Mouse (Mus musculus): Measurements from ENCODE around the gene Cdca3. TPM values are rescaled to one million over a fixed set of nuclear protein-coding genes. Genes with fewer than 3 reads are reported as not detected.
A peak's percentile ranks its signal among the peaks of the same experiment; 100 is the strongest.
"Not testable (repeated sequence)": the region's sequence is repeated elsewhere in the genome, so short reads cannot be mapped to it uniquely, and the experiment has no call there.

Cdca3 gene
- polyA plus RNA-seq, 1 experiment from 2014 or later, result 16.9 TPM

DNA sequence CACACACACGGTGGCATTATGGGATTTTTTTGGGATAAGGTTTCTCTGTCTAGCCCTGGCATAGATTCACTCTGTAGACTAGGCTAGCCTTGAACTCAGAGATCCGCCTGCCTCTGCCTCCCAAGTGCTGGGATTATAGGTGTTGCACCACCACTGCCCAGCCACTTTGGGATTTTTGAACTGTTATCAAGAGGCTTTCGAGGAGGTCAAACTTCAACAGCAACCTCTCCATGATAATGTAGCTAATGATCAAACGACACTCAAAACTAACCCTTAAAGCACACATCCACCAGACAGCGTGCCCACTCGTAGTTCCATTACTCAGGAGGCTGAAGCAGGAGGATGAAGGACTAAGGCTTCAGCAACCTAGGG, 21.4 kb upstream of the Cdca3 start:
- no peaks in the 10 kb centered on the region for H3K27me3 ChIP-seq (ENCODE audit: control insufficient read depth, insufficient read depth, low read length)
- no peak overlapping the region for H3K9ac ChIP-seq (replicated peaks; ENCODE audit: low read depth, low read length)
- peak overlapping the region; percentile 66 for H3K4me2 ChIP-seq (ENCODE audit: low read depth, low read length)
- no peak for ATAC-seq (ENCODE audit: low read depth)
- no peak overlapping the region for H3K4me3 ChIP-seq (ENCODE audit: low read depth, low read length)
- peaks cover 9% of the 10 kb centered on the region for H3K36me3 ChIP-seq (ENCODE audit: control insufficient read depth, insufficient read depth, low read length)
- peaks cover 25% of the 10 kb centered on the region for H3K4me1 ChIP-seq (ENCODE audit: control insufficient read depth, insufficient read depth, low read length)
- 79% methylated on average over 6 of the region's 6 CpGs for WGBS
- no peak overlapping the region for H3K27ac ChIP-seq (ENCODE audit: low read depth, low read length)
- H3K9me3 ChIP-seq (ENCODE audit: control insufficient read depth, low read length), result no peaks in the 10 kb centered on the region

GRCm38 (mm10) chr6:124808358-124809012, 20.9 kb upstream of the Cdca3 start, which contains the start of gene Spsb2:
Gene Spsb2, plus strand, starts transcription at chr6:124808661.
- Histone ChIP-seq H3K9ac (replicated peaks; ENCODE audit: low read depth, low read length) (peak within 1 kb of the TSS; percentile 59), H3K4me2 (ENCODE audit: low read depth, low read length) (peak within 1 kb of the TSS; percentile 66), H3K9me3 (ENCODE audit: control insufficient read depth, low read length) (no peaks in the 10 kb centered on the region), H3K4me1 (ENCODE audit: control insufficient read depth, insufficient read depth, low read length) (peaks cover 27% of the 10 kb centered on the region), H3K27ac (ENCODE audit: low read depth, low read length) (peak within 1 kb of the TSS; percentile 64; the same call in 1 of the 2 replicates), H3K36me3 (ENCODE audit: control insufficient read depth, insufficient read depth, low read length) (peaks cover 9% of the 10 kb centered on the region), H3K4me3 (ENCODE audit: low read depth, low read length) (peak within 1 kb of the TSS; percentile 40), H3K27me3 (ENCODE audit: control insufficient read depth, insufficient read depth, low read length) (no peaks in the 10 kb centered on the region)
- ATAC-seq (ENCODE audit: low read depth), result peak; percentile 18
- 4% methylated on average over 29 of the region's 29 CpGs for WGBS

GRCm38 (mm10) chr6:124809052-124809774, 20.1 kb upstream of the Cdca3 start:
- peak; percentile 4; the same call in 1 of the 2 replicates for ATAC-seq (ENCODE audit: low read depth)
- under 1% methylated on average over 35 of the region's 35 CpGs for WGBS
- Histone ChIP-seq H3K36me3 (ENCODE audit: control insufficient read depth, insufficient read depth, low read length) (peaks cover 9% of the 10 kb centered on the region), H3K27ac (ENCODE audit: low read depth, low read length) (peak overlapping the region; percentile 64; the same call in 1 of the 2 replicates), H3K9ac (replicated peaks; ENCODE audit: low read depth, low read length) (peak overlapping the region; percentile 59), H3K4me2 (ENCODE audit: low read depth, low read length) (peak overlapping the region; percentile 66), H3K9me3 (ENCODE audit: control insufficient read depth, low read length) (no peaks in the 10 kb centered on the region), H3K27me3 (ENCODE audit: control insufficient read depth, insufficient read depth, low read length) (no peaks in the 10 kb centered on the region), H3K4me3 (ENCODE audit: low read depth, low read length) (peak overlapping the region; percentile 40), H3K4me1 (ENCODE audit: control insufficient read depth, insufficient read depth, low read length) (peaks cover 27% of the 10 kb centered on the region)

- 47% methylated on average over 14 of the region's 14 CpGs for WGBS
- Histone ChIP-seq H3K27ac (ENCODE audit: low read depth, low read length) (peak overlapping the region; percentile 64; the same call in 1 of the 2 replicates), H3K4me3 (ENCODE audit: low read depth, low read length) (peak overlapping the region; percentile 40), H3K4me2 (ENCODE audit: low read depth, low read length) (peak overlapping the region; percentile 66), H3K36me3 (ENCODE audit: control insufficient read depth, insufficient read depth, low read length) (peaks cover 9% of the 10 kb centered on the region), H3K9me3 (ENCODE audit: control insufficient read depth, low read length) (no peaks in the 10 kb centered on the region), H3K4me1 (ENCODE audit: control insufficient read depth, insufficient read depth, low read length) (peaks cover 32% of the 10 kb centered on the region), H3K9ac (replicated peaks; ENCODE audit: low read depth, low read length) (peak overlapping the region; percentile 59), H3K27me3 (ENCODE audit: control insufficient read depth, insufficient read depth, low read length) (no peaks in the 10 kb centered on the region)
- ATAC-seq (ENCODE audit: low read depth), result no peak
Measured at GRCm38 (mm10) chr6:124809775-124810538, 19.4 kb upstream of the Cdca3 start.

- WGBS, result 86% methylated on average over 10 of the region's 11 CpGs
- H3K36me3 ChIP-seq (ENCODE audit: control insufficient read depth, insufficient read depth, low read length); H3K9me3 ChIP-seq (ENCODE audit: control insufficient read depth, low read length); H3K4me3 ChIP-seq (ENCODE audit: low read depth, low read length); H3K27me3 ChIP-seq (ENCODE audit: control insufficient read depth, insufficient read depth, low read length); H3K27ac ChIP-seq (ENCODE audit: low read depth, low read length); H3K4me2 ChIP-seq (ENCODE audit: low read depth, low read length); H3K9ac ChIP-seq (replicated peaks; ENCODE audit: low read depth, low read length); ATAC-seq (ENCODE audit: low read depth): not testable (repeated sequence)
- peaks cover 30% of the 10 kb centered on the region for H3K4me1 ChIP-seq (ENCODE audit: control insufficient read depth, insufficient read depth, low read length)
Measured at GRCm38 (mm10) chr6:124810566-124811402, 18.6 kb upstream of the Cdca3 start.

GRCm38 (mm10) chr6:124811403-124811665, 18.0 kb upstream of the Cdca3 start:
- Histone ChIP-seq H3K9me3 (ENCODE audit: control insufficient read depth, low read length) (no peaks in the 10 kb centered on the region), H3K4me2 (ENCODE audit: low read depth, low read length) (no peak overlapping the region), H3K4me3 (ENCODE audit: low read depth, low read length) (no peak overlapping the region), H3K27me3 (ENCODE audit: control insufficient read depth, insufficient read depth, low read length) (no peaks in the 10 kb centered on the region), H3K9ac (replicated peaks; ENCODE audit: low read depth, low read length) (no peak overlapping the region), H3K36me3 (ENCODE audit: control insufficient read depth, insufficient read depth, low read length) (peaks cover 11% of the 10 kb centered on the region), H3K4me1 (ENCODE audit: control insufficient read depth, insufficient read depth, low read length) (peaks cover 26% of the 10 kb centered on the region), H3K27ac (ENCODE audit: low read depth, low read length) (no peak overlapping the region)
- 90% methylated on average over 4 of the region's 4 CpGs for whole genome bisulfite sequencing
- no peak for ATAC-seq (ENCODE audit: low read depth)

GRCm38 (mm10) chr6:124811701-124812560, 17.4 kb upstream of the Cdca3 start:
- peak overlapping the region; percentile 87 for H3K4me2 ChIP-seq (ENCODE audit: low read depth, low read length)
- H3K27ac ChIP-seq (ENCODE audit: low read depth, low read length), result no peak overlapping the region
- no peaks in the 10 kb centered on the region for H3K27me3 ChIP-seq (ENCODE audit: control insufficient read depth, insufficient read depth, low read length)
- H3K4me3 ChIP-seq (ENCODE audit: low read depth, low read length), result peak overlapping the region; percentile 62; the same call in 1 of the 2 replicates
- no peak for ATAC-seq (ENCODE audit: low read depth)
- H3K4me1 ChIP-seq (ENCODE audit: control insufficient read depth, insufficient read depth, low read length), result peaks cover 26% of the 10 kb centered on the region
- no peaks in the 10 kb centered on the region for H3K9me3 ChIP-seq (ENCODE audit: control insufficient read depth, low read length)
- 90% methylated on average over 24 of the region's 24 CpGs for WGBS
- no peak overlapping the region for H3K9ac ChIP-seq (replicated peaks; ENCODE audit: low read depth, low read length)
- H3K36me3 ChIP-seq (ENCODE audit: control insufficient read depth, insufficient read depth, low read length), result peaks cover 17% of the 10 kb centered on the region

DNA sequence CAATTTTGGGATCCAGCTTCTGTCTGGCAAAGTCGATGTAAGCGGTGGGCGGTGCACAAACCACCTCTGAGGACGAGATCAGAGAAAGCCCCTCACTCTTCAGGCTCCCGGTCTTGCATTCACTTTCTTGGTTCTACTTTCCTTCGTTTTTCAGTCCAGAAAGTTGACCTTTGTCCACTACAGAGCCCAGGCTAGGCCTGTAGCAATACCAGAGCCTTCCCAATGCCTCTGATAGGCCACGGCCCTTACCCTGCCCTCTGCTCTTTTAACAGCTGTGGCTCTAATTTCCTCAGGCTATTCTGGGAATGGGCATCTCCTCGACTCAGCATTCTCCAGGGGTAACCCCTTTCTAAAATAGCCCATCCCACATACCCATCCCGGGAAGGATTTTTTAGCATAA, 16.5 kb upstream of the Cdca3 start:
- peaks cover 26% of the 10 kb centered on the region for H3K4me1 ChIP-seq (ENCODE audit: control insufficient read depth, insufficient read depth, low read length)
- 21% methylated on average over 9 of the region's 9 CpGs for WGBS
- H3K27ac ChIP-seq (ENCODE audit: low read depth, low read length), result peak overlapping the region; percentile 88; the same call in 1 of the 2 replicates
- ATAC-seq (ENCODE audit: low read depth), result no peak
- no peaks in the 10 kb centered on the region for H3K9me3 ChIP-seq (ENCODE audit: control insufficient read depth, low read length)
- no peaks in the 10 kb centered on the region for H3K27me3 ChIP-seq (ENCODE audit: control insufficient read depth, insufficient read depth, low read length)
- peak overlapping the region; percentile 75 for H3K9ac ChIP-seq (replicated peaks; ENCODE audit: low read depth, low read length)
- H3K4me2 ChIP-seq (ENCODE audit: low read depth, low read length), result peak overlapping the region; percentile 87
- H3K36me3 ChIP-seq (ENCODE audit: control insufficient read depth, insufficient read depth, low read length), result peaks cover 26% of the 10 kb centered on the region
- peak overlapping the region; percentile 62 for H3K4me3 ChIP-seq (ENCODE audit: low read depth, low read length)

Data from neural tube, embryonic 14.5 days (tissue).